16 mouse cellular contexts compared by ENCODE assay signal in genomic region chr2:73204328-73204727, GRCm38 (mm10).
"Had no signal": no experiment of that assay in that cellular context is flagged by ENCODE, and none has a peak within 500 bp of the region (broad histone marks: within the 10 kb centered on the region; RNA-seq: fewer than 3 reads in every experiment).

No protein-coding gene starts in this region.

- H3K4me1 ChIP-seq: midbrain, embryonic 10.5 days; midbrain, embryonic 12.5 days; neural tube, embryonic 12.5 days; stomach, embryonic 15.5 days had no signal

- DNase-seq: lung, adult 18-20 months; lung, embryonic 14.5 days; lung, postnatal 10 days; lung, postnatal 4 days; midbrain, embryonic 14.5 days; right cerebral cortex, postnatal 14 days; thymus, adult 2 months; thymus, postnatal 25 days; thymus, postnatal 4 days had no signal

- H3K27ac ChIP-seq: midbrain, embryonic 10.5 days; midbrain, embryonic 12.5 days; neural tube, embryonic 12.5 days; stomach, embryonic 15.5 days; stomach, postnatal 0 days had no signal

- H3K4me3 ChIP-seq: midbrain, embryonic 10.5 days; midbrain, embryonic 12.5 days; myocyte; neural tube, embryonic 12.5 days; stomach, embryonic 15.5 days had no signal

- ATAC-seq: midbrain, embryonic 16.5 days had no signal

- H3K9ac ChIP-seq: lung, embryonic 14.5 days; midbrain, embryonic 12.5 days; neural tube, embryonic 12.5 days; stomach, embryonic 15.5 days had no signal

- H3K27me3 ChIP-seq: midbrain, embryonic 12.5 days; neural tube, embryonic 12.5 days; stomach, embryonic 15.5 days had no signal

- H3K4me2 ChIP-seq: lung, embryonic 14.5 days; midbrain, embryonic 12.5 days; neural tube, embryonic 12.5 days; stomach, embryonic 15.5 days had no signal

- H3K9me3 ChIP-seq: midbrain, embryonic 10.5 days; midbrain, embryonic 12.5 days; neural tube, embryonic 12.5 days; stomach, embryonic 15.5 days had no signal
